Mouse (Mus musculus): ENCODE results near the gene Ube2h.

The Ube2h gene

GRCm38 (mm10) chr6:30204383-30205179, 99.8 kb downstream of the Ube2h start:
- no peak for DNase-seq (ENCODE audit: low spot score in 2 of 2)

GRCm38 (mm10) chr6:30196143-30196542, 108.2 kb downstream of the Ube2h start:
- DNase-seq (ENCODE audit: low spot score in 2 of 2): no peak

- no peak for DNase-seq (ENCODE audit: low spot score in 2 of 2)
These were observed 108.7 kb downstream of the Ube2h start for GRCm38 (mm10) chr6:30195656-30196055.

GRCm38 (mm10) chr6:30183624-30184023, 120.7 kb downstream of the Ube2h start:
- no peak for DNase-seq (ENCODE audit: low spot score in 2 of 2)

GRCm38 (mm10) chr6:30182038-30182437, 122.3 kb downstream of the Ube2h start:
- DNase-seq (ENCODE audit: low spot score in 2 of 2): no peak

GRCm38 (mm10) chr6:30180321-30180720, 124.0 kb downstream of the Ube2h start:
- no peak for DNase-seq (ENCODE audit: low spot score in 2 of 2)

- DNase-seq (ENCODE audit: low spot score in 2 of 2): no peak
These were observed 125.3 kb downstream of the Ube2h start for GRCm38 (mm10) chr6:30179046-30179445.

- no peak for DNase-seq (ENCODE audit: low spot score in 2 of 2)
These were observed 126.2 kb downstream of the Ube2h start for GRCm38 (mm10) chr6:30178023-30178639.

GRCm38 (mm10) chr6:30177305-30177704, 127.0 kb downstream of the Ube2h start:
- no peak for DNase-seq (ENCODE audit: low spot score in 2 of 2)

- DNase-seq (ENCODE audit: low spot score in 2 of 2): no peak
These were observed 127.8 kb downstream of the Ube2h start for GRCm38 (mm10) chr6:30176496-30176895.

GRCm38 (mm10) chr6:30175918-30176421, 128.4 kb downstream of the Ube2h start:
- DNase-seq (ENCODE audit: low spot score in 2 of 2): no peak

- no peak for DNase-seq (ENCODE audit: low spot score in 2 of 2)
These were observed 129.0 kb downstream of the Ube2h start for GRCm38 (mm10) chr6:30175225-30175917.

- DNase-seq (ENCODE audit: low spot score in 2 of 2): no peak
These were observed 129.7 kb downstream of the Ube2h start for GRCm38 (mm10) chr6:30174461-30175224.

GRCm38 (mm10) chr6:30173551-30174460, 130.5 kb downstream of the Ube2h start:
- no peak for DNase-seq (ENCODE audit: low spot score in 2 of 2)

- no peak for DNase-seq (ENCODE audit: low spot score in 2 of 2)
These were observed 131.4 kb downstream of the Ube2h start for GRCm38 (mm10) chr6:30172820-30173550.

- no peak for DNase-seq (ENCODE audit: low spot score in 2 of 2)
These were observed 131.9 kb downstream of the Ube2h start for GRCm38 (mm10) chr6:30172441-30172819.

GRCm38 (mm10) chr6:30171967-30172366, 132.4 kb downstream of the Ube2h start:
- no peak for DNase-seq (ENCODE audit: low spot score in 2 of 2)

GRCm38 (mm10) chr6:30171226-30171625, 133.1 kb downstream of the Ube2h start:
- DNase-seq (ENCODE audit: low spot score in 2 of 2): no peak

- no peak for DNase-seq (ENCODE audit: low spot score in 2 of 2)
These were observed 135.2 kb downstream of the Ube2h start for GRCm38 (mm10) chr6:30169148-30169547.

GRCm38 (mm10) chr6:30168275-30168674, 136.1 kb downstream of the Ube2h start:
- DNase-seq (ENCODE audit: low spot score in 2 of 2): no peak

Data from left cerebral cortex, adult 9 months (tissue).